Comparison of ENCODE assay signal across 27 mouse cellular contexts in the genomic region with DNA sequence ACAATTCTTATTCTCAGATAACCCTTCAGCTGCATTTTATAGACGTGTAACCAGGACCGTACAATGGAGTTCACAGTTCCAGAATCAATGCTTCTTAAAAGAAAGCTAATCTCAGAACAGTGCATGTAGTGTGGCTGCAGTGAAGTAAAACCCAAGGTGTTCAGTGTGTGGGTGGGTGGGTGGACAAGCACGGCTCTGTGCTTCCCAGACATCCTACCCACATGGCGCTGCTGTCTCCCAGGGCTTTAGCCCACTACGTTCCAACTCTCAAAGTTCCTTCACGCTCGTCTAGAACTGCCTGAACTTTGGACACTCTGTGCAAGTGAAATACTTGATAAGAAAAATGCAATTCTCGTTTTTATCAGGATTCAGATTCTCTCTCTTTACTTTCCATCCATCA. TPM values are rescaled to one million over a fixed set of nuclear protein-coding genes. Genes with fewer than 3 reads are reported as not detected.
DNase-seq lines count a peak whose midpoint lies in the region; ATAC-seq and TF ChIP-seq lines count a peak whose summit lies in the region.
"Had no signal": no experiment of that assay in that cellular context is flagged by ENCODE, and none has a peak within 500 bp of the region (broad histone marks: within the 10 kb centered on the region; RNA-seq: fewer than 3 reads in every experiment).

Gene 9230112D13Rik, minus strand, starts transcription at position 101 of the 400 bp plus-strand sequence.

- no peak for TF ChIP-seq CTCF in testis, adult 2 months (IDR thresholded peaks at IDR 0.05; ENCODE audit: control insufficient read depth, insufficient read depth, insufficient replicate concordance, low read depth, low read length)
- no peak for TF ChIP-seq CTCF in intestine, postnatal 0 days (IDR thresholded peaks at IDR 0.05; ENCODE audit: low read depth)

- no peak for DNase-seq in testis, postnatal 14 days (ENCODE audit: low spot score)
- DNase-seq: adrenal gland, adult 2 months; adrenal gland, adult 8-10 months; adrenal gland, postnatal 10 days; adrenal gland, postnatal 14 days; adrenal gland, postnatal 25 days; adrenal gland, postnatal 36 days; B cell, adult 2 months; cerebellum, adult 11 months; cerebellum, adult 11-12 months; cerebellum, adult 18-20 months had no signal

- H3K4me2 ChIP-seq in intestine, embryonic 15.5 days (replicated peaks): no peak within 1 kb of the TSS
- no peak within 1 kb of the TSS for H3K4me2 ChIP-seq in intestine, embryonic 16.5 days (ENCODE audit: low read depth, low read length)
- 0 out of 2 replicates have a peak within 1 kb of the TSS, but pooled peaks have one; percentile 10 for H3K4me2 ChIP-seq in intestine, postnatal 0 days (replicated peaks; ENCODE audit: low read depth)

- no peaks in the 10 kb centered on the region for H3K27me3 ChIP-seq in intestine, embryonic 15.5 days (replicated peaks)
- peaks cover under 1% of the 10 kb centered on the region; the same call in 1 of the 2 replicates for H3K27me3 ChIP-seq in intestine, embryonic 16.5 days (replicated peaks; ENCODE audit: control insufficient read depth, insufficient read depth, low read length)
- no peaks in the 10 kb centered on the region for H3K27me3 ChIP-seq in testis, adult 2 months (ENCODE audit: control insufficient read depth, insufficient read depth, low read length)
- H3K27me3 ChIP-seq in intestine, postnatal 0 days (replicated peaks; ENCODE audit: control insufficient read depth, insufficient read depth, low read length): no peaks in the 10 kb centered on the region
- H3K27me3 ChIP-seq: CH12.LX, Patski had no signal

- no peak within 1 kb of the TSS for H3K27ac ChIP-seq in intestine, embryonic 15.5 days
- no peak within 1 kb of the TSS for H3K27ac ChIP-seq in intestine, embryonic 16.5 days (ENCODE audit: low read length)
- peak within 1 kb of the TSS; percentile 1; the same call in 1 of the 2 replicates for H3K27ac ChIP-seq in testis, adult 2 months (ENCODE audit: control insufficient read depth, insufficient read depth, low read depth, low read length)
- no peak within 1 kb of the TSS for H3K27ac ChIP-seq in intestine, postnatal 0 days (ENCODE audit: low read depth, low read length)

- no peaks in the 10 kb centered on the region for H3K4me1 ChIP-seq in intestine, embryonic 15.5 days (replicated peaks)
- H3K4me1 ChIP-seq in intestine, embryonic 16.5 days (ENCODE audit: control insufficient read depth, insufficient read depth, low read length): no peaks in the 10 kb centered on the region
- peaks cover 6% of the 10 kb centered on the region for H3K4me1 ChIP-seq in testis, adult 2 months (ENCODE audit: control insufficient read depth, insufficient read depth, low read length)
- no peaks in the 10 kb centered on the region for H3K4me1 ChIP-seq in intestine, postnatal 0 days (replicated peaks; ENCODE audit: control insufficient read depth, insufficient read depth, low read length)

- 68% methylated on average over 8 of the region's 8 CpGs for WGBS in intestine, embryonic 15.5 days
- WGBS in intestine, embryonic 16.5 days: 68% methylated on average over 8 of the region's 8 CpGs
- WGBS in intestine, postnatal 0 days: 40% methylated on average over 8 of the region's 8 CpGs

- TF ChIP-seq POLR2A in testis, adult 2 months (IDR thresholded peaks at IDR 0.05; ENCODE audit: control insufficient read depth, low read depth, low read length): no peak

- H3K36me3 ChIP-seq in intestine, embryonic 15.5 days: no peaks in the 10 kb centered on the region
- no peaks in the 10 kb centered on the region for H3K36me3 ChIP-seq in intestine, embryonic 16.5 days (ENCODE audit: control insufficient read depth, insufficient read depth, low read length)
- H3K36me3 ChIP-seq in testis, adult 2 months (ENCODE audit: control insufficient read depth, insufficient read depth, low read length): no peaks in the 10 kb centered on the region
- H3K36me3 ChIP-seq in intestine, postnatal 0 days (ENCODE audit: control insufficient read depth, insufficient read depth): no peaks in the 10 kb centered on the region
- H3K36me3 ChIP-seq: G1E had no signal

- no peak within 1 kb of the TSS for H3K4me3 ChIP-seq in intestine, embryonic 15.5 days (replicated peaks)
- H3K4me3 ChIP-seq in intestine, embryonic 16.5 days (ENCODE audit: low read length): no peak within 1 kb of the TSS
- H3K4me3 ChIP-seq in testis, adult 2 months (ENCODE audit: control insufficient read depth, low read depth, low read length): no peak within 1 kb of the TSS; the same call in 1 of the 2 replicates
- no peak within 1 kb of the TSS for H3K4me3 ChIP-seq in intestine, postnatal 0 days (ENCODE audit: low read depth, low read length)

- H3K9ac ChIP-seq in intestine, embryonic 15.5 days: no peak within 1 kb of the TSS
- H3K9ac ChIP-seq in intestine, embryonic 16.5 days (ENCODE audit: low read depth, low read length): no peak within 1 kb of the TSS
- no peak within 1 kb of the TSS for H3K9ac ChIP-seq in intestine, postnatal 0 days (ENCODE audit: low read depth, low read length)

- peak; percentile 56; the same call in 1 of the 2 replicates for ATAC-seq in intestine, embryonic 15.5 days
- ATAC-seq in intestine, embryonic 16.5 days: no peak
- ATAC-seq in intestine, postnatal 0 days: 0 out of 2 replicates have a peak, but pooled peaks have one; percentile 19
- ATAC-seq in megakaryocyte, adult 5-6 weeks (ENCODE audit: poor library complexity, severe bottlenecking): no peak
- ATAC-seq: activated CD4-positive, CD25-positive, alpha-beta regulatory T cell, adult 4 months; CD4-positive, CD25-positive, alpha-beta regulatory T cell, adult 4 months; Patski had no signal

- H3K9me3 ChIP-seq in intestine, embryonic 15.5 days: no peaks in the 10 kb centered on the region
- no peaks in the 10 kb centered on the region for H3K9me3 ChIP-seq in intestine, embryonic 16.5 days (ENCODE audit: control insufficient read depth, low read length)
- no peaks in the 10 kb centered on the region for H3K9me3 ChIP-seq in intestine, postnatal 0 days (ENCODE audit: control insufficient read depth)
- H3K9me3 ChIP-seq: G1E had no signal

RNA-seq across cellular contexts. Expression of gene 9230112D13Rik, which starts in this region (rescaled TPM):
- polyA plus RNA-seq in intestine, embryonic 15.5 days (2015; fragmentation: Nextera tagmentation; extraction: Ambion mirVana): not detected in 2 replicates
- polyA plus RNA-seq in intestine, embryonic 16.5 days (2015; fragmentation: Nextera tagmentation; extraction: Ambion mirVana): not detected in 2 replicates
- 0.14 TPM in 1 of 2 replicates, not detected in the other for polyA plus RNA-seq in testis, adult 2 months (2012; rRNA removed)
- not detected in 2 replicates for polyA plus RNA-seq in intestine, postnatal 0 days (2015; fragmentation: Nextera tagmentation; extraction: Ambion mirVana)
- total RNA-seq in megakaryocyte, adult 5-6 weeks (2015): not detected in 2 replicates
- total RNA-seq in megakaryocyte, adult 5-6 weeks (2017): not detected in 2 replicates
- total RNA-seq: adrenal gland, adult 18-20 months; adrenal gland, adult 2 months; adrenal gland, adult 8-10 months; adrenal gland, postnatal 10 days; adrenal gland, postnatal 14 days; adrenal gland, postnatal 25 days; adrenal gland, postnatal 36 days; adrenal gland, postnatal 4 days; ES-E14; G1E; MEL had no signal
- polyA plus RNA-seq: activated CD4-positive, CD25-positive, alpha-beta regulatory T cell, adult 4 months; adrenal gland, adult 2 months; brain, embryonic 14.5 days; C2C12; CD4-positive, CD25-positive, alpha-beta regulatory T cell, adult 4 months; G1E; Patski had no signal

Comparison
In these comparisons a context has a peak if more than half of its experiments do, and no peak if none do; other contexts are left out.
1. Peak in ATAC-seq in intestine, embryonic 15.5 days; RNA of the gene not detected or under 1 TPM.
2. Peak in ATAC-seq and H3K4me2 ChIP-seq in intestine, postnatal 0 days; RNA of the gene not detected or under 1 TPM.